Mouse (Mus musculus) heart, embryonic 13.5 days (tissue): ENCODE data around the gene Taar8b. TPM values are rescaled to one million over a fixed set of nuclear protein-coding genes. Genes with fewer than 3 reads are reported as not detected.
"Not testable (repeated sequence)": the region's sequence is repeated elsewhere in the genome, so short reads cannot be mapped to it uniquely, and the experiment has no call there.

Experiments used
- ATAC-seq: fragments of 200-750 bp; cut with Nextera tagmentation; 2 replicates; pipeline ENCODE4 v1.8.0; 2017; ENCODE audit warnings: moderate TSS enrichment; ENCODE audit not compliant: insufficient number of reproducible peaks, low FRiP score, low TSS enrichment; ENCODE audit errors: extremely low read depth
- H3K27ac ChIP-seq: fragments of 300-500 bp; sonication (generic); replicated peaks from 2 replicates; pipeline ENCODE4 v1.5.1; 2015; ENCODE audit warnings: moderate library complexity, mild to moderate bottlenecking, inconsistent platforms
- H3K27me3 ChIP-seq: fragments of 300-500 bp; sonication (generic); replicated peaks from 2 replicates; pipeline ENCODE4 v1.6.1; 2015; ENCODE audit warnings: mild to moderate bottlenecking, inconsistent platforms
- H3K36me3 ChIP-seq: fragments of 300-500 bp; sonication (generic); 2 replicates; pipeline ENCODE4 v1.6.1; 2015; ENCODE audit warnings: mild to moderate bottlenecking, inconsistent platforms
- H3K4me1 ChIP-seq: fragments of 300-500 bp; sonication (generic); 2 replicates; pipeline ENCODE4 v1.6.1; 2015; ENCODE audit warnings: inconsistent platforms
- H3K4me2 ChIP-seq: fragments of 300-500 bp; sonication (generic); 2 replicates; pipeline ENCODE4 v1.6.1; 2015; ENCODE audit warnings: inconsistent platforms, mild to moderate bottlenecking, moderate library complexity
- H3K4me3 ChIP-seq: fragments of 300-500 bp; sonication (generic); 2 replicates; pipeline ENCODE4 v1.5.1; 2015; ENCODE audit warnings: moderate library complexity, mild to moderate bottlenecking, inconsistent platforms
- H3K9ac ChIP-seq: fragments of 300-500 bp; sonication (generic); 2 replicates; pipeline ENCODE4 v1.6.1; 2015; ENCODE audit warnings: inconsistent platforms, mild to moderate bottlenecking, moderate library complexity
- H3K9me3 ChIP-seq: fragments of 300-500 bp; sonication (generic); 2 replicates; pipeline ENCODE4 v1.6.1; 2016; ENCODE audit warnings: inconsistent platforms
- WGBS: fragments of 180-500 bp; shearing (Covaris S2); methylation state at CpG from one replicate; pipeline ENCODE4 v1.1.7; 2015; ENCODE audit warnings: mixed read lengths; 5-methylcytosine and 5-hydroxymethylcytosine counted together
- polyA plus RNA-seq: library from polyadenylated mRNA; unstranded; fragments of >200 nt; fragmentation: Nextera tagmentation; extraction: Ambion mirVana; gene quantifications from 2 replicates; pipeline ENCODE4 v1.2.1, GENCODE M21; 2015

Gene Taar8b
- polyA plus RNA-seq: not detected in 2 replicates

DNA sequence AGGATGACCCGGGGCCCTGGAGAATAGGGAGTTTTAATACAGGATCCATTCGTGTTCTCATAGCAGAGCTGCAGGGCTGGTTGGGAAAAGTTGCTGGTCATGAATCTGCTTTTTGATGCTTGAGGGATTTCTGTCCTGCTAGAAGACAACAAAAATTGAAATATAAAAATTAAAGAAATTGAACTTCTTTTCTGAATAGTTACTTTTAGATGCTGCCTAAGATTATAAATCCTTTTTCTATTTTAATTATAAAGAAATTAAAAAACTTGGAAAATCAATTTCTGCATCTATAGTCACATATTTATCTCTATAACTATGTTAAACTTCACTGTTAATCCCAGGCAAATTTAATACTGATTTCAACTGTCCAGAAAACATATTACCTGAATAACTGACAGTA is at the start of gene Taar8b:
TSS of gene Taar8b (minus strand) at position 101 of the 400 bp plus-strand sequence.
- no peak within 1 kb of the TSS for H3K4me3 ChIP-seq
- H3K4me1 ChIP-seq: no peaks in the 10 kb centered on the region
- WGBS: 64% methylated on average over 2 of the region's 2 CpGs
- H3K27me3 ChIP-seq: no peaks in the 10 kb centered on the region
- ATAC-seq: no peak
- no peaks in the 10 kb centered on the region for H3K9me3 ChIP-seq
- no peaks in the 10 kb centered on the region for H3K36me3 ChIP-seq
- no peak within 1 kb of the TSS for H3K4me2 ChIP-seq
- no peak within 1 kb of the TSS for H3K9ac ChIP-seq
- H3K27ac ChIP-seq: no peak within 1 kb of the TSS

DNA sequence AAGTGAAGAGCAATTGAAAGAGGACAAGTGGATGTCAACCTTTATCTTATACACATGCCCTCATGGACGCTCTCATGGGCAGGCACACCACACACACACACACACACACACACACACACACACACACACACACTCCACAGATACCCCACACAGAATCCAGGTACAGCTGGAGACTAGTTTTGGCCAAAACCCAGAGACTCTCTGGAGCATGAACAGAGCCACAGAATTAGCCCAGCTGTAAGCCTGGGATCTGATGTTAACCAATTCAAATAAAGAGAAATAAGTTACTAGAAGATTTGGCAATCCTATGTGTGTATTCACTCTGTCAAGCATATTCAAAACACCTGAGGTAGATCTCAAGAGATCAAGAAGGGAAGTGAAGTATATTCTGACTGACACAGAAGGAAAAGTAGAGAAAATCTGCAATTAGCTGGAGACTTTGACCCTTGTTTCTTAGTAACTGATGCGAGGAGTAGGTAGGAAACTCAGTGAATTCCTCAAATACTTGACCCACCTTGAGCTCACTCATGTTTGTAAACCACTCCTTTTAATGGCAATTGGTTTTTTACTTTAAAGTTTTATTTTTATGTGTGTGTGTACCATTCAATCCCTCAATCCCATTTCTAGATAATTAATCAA is 46.6 kb upstream of the Taar8b start:
- Histone ChIP-seq H3K27ac (no peak overlapping the region), H3K4me1 (peaks cover 7% of the 10 kb centered on the region), H3K36me3 (no peaks in the 10 kb centered on the region), H3K9ac (no peak overlapping the region), H3K4me2 (no peak overlapping the region), H3K4me3 (no peak overlapping the region), H3K27me3 (no peaks in the 10 kb centered on the region), H3K9me3 (no peaks in the 10 kb centered on the region)
- no peak for ATAC-seq
- WGBS: 53% methylated on average over 2 of the region's 2 CpGs

DNA sequence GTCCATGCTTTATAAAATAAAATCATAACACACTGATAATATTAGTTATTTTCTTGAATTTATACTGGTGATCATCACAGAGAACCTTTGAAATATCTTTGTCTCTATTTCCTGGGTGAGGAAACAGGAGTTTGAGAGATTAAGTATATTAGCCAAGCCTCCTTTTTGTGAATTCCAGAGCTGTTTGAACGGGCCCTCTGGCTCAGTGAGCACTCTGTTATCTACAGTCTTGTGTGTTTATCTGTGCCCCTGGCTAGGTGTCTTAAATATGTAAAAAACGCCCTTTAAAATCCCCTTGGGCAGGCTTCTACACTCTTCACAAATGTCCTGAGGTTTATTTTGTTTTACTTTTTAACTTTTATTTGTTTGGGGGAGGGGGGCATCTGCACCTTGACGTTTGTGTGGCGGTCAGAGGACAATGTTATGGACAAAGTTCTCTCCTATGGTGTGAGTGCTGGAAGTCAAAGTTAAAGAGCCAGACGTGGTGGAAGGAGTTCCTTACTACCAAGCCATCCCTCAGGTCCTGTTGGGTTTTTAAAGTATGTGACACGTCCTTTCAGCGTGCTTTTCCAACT is 42.1 kb upstream of the Taar8b start:
- peaks cover 20% of the 10 kb centered on the region for H3K4me1 ChIP-seq
- no peak overlapping the region for H3K4me3 ChIP-seq
- 35% methylated on average over 7 of the region's 7 CpGs for WGBS
- ATAC-seq: no peak
- H3K4me2 ChIP-seq: no peak overlapping the region
- no peaks in the 10 kb centered on the region for H3K9me3 ChIP-seq
- no peak overlapping the region for H3K9ac ChIP-seq
- no peaks in the 10 kb centered on the region for H3K36me3 ChIP-seq
- H3K27ac ChIP-seq: no peak overlapping the region
- no peaks in the 10 kb centered on the region for H3K27me3 ChIP-seq

DNA sequence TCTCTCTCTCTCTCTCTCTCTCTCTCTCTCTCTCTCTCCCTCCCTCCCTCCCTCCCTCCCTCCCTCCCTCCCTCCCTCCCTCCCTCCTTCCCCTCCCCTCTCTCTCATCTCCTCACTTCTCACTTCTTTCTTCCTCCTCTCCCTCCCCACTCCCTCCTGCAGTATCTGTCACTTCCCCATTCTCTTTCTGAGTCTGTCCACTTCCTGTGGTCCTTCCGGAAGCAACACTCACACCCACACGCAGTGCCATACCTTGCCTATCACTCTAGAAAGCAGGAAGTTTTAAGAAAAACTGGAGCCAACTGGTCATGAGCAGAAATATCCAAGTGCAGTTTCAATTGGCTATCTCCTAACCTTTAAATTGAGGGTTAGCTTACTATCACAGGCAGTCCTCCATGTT is 41.0 kb upstream of the Taar8b start:
- Histone ChIP-seq H3K27ac (no peak overlapping the region), H3K4me1 (peaks cover 20% of the 10 kb centered on the region), H3K4me2 (no peak overlapping the region), H3K9me3 (no peaks in the 10 kb centered on the region), H3K4me3 (no peak overlapping the region), H3K9ac (no peak overlapping the region), H3K36me3 (no peaks in the 10 kb centered on the region), H3K27me3 (no peaks in the 10 kb centered on the region)
- ATAC-seq: no peak
- WGBS: 14% methylated on average over 2 of the region's 2 CpGs

DNA sequence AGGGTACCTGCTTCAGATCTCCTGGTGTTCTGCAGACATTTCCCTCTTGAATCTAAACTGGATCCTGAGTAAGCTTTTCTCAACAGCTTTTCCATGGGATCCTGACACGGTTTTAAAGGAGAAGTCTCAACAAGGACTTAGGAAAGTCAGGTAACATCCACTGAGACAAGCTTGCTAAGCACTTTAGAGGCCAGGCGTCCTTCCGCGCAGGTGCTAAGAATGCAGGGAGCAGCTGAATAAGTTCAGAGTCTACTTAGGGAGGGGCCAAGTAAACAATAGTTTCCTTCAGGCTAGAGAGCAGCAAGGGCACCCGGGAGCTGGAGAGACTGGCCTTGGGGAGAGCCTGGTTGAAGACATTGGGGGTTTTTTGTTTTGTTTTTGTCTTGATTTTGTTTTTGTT is 40.2 kb upstream of the Taar8b start:
- H3K27ac ChIP-seq: 0 out of 2 replicates have a peak overlapping the region, but pooled peaks have one; percentile 20
- peak overlapping the region; percentile 71; the same call in 1 of the 2 replicates for H3K9ac ChIP-seq
- ATAC-seq: no peak
- WGBS: 15% methylated on average over 5 of the region's 5 CpGs
- H3K4me2 ChIP-seq: peak overlapping the region; percentile 60
- H3K9me3 ChIP-seq: no peaks in the 10 kb centered on the region
- no peaks in the 10 kb centered on the region for H3K36me3 ChIP-seq
- H3K4me3 ChIP-seq: no peak overlapping the region
- H3K27me3 ChIP-seq: no peaks in the 10 kb centered on the region
- H3K4me1 ChIP-seq: peaks cover 20% of the 10 kb centered on the region

DNA sequence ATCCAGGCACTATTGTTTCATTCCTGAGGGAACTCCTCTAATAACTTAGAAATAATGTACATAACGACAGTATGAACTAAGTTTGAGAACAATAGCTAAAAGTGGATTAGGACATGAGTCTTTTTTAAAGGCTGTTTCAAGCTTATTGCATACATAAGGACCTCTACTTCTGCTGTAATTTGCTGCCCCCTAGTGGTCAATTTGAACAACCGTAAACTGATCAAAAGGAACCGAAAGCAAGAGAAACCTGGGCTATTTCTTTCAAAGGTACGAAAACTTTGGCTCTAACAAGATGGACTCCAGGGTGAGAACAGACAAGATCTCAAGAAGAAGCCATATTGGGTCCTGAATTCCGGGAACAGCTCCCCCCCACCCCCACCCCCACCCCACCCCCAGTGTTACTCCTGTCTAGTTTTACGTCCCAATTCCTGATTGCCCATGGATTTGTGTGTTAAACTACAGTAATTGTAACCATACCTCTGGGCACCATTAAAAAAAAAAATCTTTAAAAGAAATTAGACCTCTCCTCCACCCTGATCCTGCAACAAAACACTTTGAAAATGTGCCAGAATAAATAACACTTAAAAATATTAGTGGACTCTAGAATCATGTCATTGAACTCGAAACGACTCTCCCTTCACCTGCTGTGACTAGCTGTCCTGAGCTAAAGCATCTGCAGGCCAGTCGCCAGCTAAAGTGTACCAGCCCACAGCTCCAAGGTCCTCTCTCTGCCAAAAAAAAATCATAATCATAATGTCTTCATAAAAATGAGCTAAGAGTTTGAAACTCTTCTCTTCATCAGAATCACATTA is 39.6 kb upstream of the Taar8b start:
- no peaks in the 10 kb centered on the region for H3K27me3 ChIP-seq
- peaks cover 20% of the 10 kb centered on the region for H3K4me1 ChIP-seq
- peak overlapping the region; percentile 60 for H3K4me2 ChIP-seq
- H3K9me3 ChIP-seq: no peaks in the 10 kb centered on the region
- no peak overlapping the region for H3K27ac ChIP-seq
- H3K9ac ChIP-seq: peak overlapping the region; percentile 71
- H3K4me3 ChIP-seq: peak overlapping the region; percentile 45
- no peak for ATAC-seq
- no peaks in the 10 kb centered on the region for H3K36me3 ChIP-seq
- WGBS: 21% methylated on average over 9 of the region's 9 CpGs

DNA sequence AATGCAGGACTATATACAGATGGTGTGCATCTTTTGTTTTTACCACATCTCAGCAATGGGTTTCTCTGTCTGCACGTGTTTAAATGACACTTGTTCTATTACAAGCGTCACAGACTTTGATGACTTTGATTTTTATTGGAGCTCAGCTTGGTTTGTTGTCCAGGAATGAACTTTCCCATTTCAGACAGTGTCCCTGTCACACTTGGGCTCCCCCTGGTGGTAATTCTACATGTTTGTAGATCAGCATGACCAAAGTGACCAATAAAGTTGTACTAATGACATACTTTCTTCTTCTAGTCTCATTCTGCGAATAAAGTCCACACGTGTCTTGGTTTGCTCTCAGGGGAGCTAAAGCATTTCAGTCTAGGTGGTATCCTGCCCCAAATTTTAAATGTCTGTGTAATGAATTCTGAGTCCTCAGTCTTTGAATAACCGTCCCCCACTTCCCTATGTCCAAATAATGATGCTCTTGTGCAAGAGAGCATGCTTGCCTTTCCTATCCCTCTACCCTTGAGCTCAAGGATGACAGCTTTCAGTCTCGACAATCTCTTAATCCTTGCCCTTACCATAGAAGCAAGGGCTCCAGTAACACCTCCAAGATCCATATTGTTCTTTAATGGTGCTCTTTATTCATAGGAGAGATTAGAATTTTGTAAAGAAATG is 19.2 kb upstream of the Taar8b start:
- Histone ChIP-seq H3K27me3 (no peaks in the 10 kb centered on the region), H3K4me1 (no peaks in the 10 kb centered on the region), H3K9ac (no peak overlapping the region), H3K27ac (no peak overlapping the region), H3K4me2 (no peak overlapping the region), H3K36me3 (no peaks in the 10 kb centered on the region), H3K4me3 (no peak overlapping the region), H3K9me3 (peaks cover 14% of the 10 kb centered on the region; the same call in 1 of the 2 replicates)
- 41% methylated on average over 6 of the region's 6 CpGs for whole genome bisulfite sequencing
- no peak for ATAC-seq

DNA sequence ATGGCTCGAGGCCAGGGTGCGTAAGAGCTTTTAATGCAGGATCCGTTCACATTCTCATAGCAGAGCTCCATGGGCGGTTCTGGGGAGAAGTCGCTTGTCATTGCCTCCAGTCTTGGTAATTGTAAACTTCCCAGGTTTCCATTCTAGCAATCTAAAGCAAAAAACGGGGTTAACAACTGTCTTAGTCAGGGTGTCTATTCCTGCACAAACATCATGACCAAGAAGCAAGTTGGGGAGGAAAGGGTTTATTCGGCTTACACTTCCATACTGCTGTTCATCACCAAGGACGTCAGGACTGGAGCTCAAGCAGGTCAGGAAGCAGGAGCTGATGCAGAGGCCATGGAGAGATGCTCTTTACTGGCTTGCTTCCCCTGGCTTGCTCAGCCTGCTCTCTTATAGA is 17.3 kb upstream of the Taar8b start, which contains the start of gene Taar9:
TSS of gene Taar9 (minus strand) at position 101 of the 400 bp plus-strand sequence.
- H3K36me3 ChIP-seq, H3K4me2 ChIP-seq, ATAC-seq, H3K9me3 ChIP-seq, H3K4me1 ChIP-seq, H3K27ac ChIP-seq, H3K27me3 ChIP-seq, H3K9ac ChIP-seq, H3K4me3 ChIP-seq: not testable (repeated sequence)
- 76% methylated on average over 8 of the region's 8 CpGs for WGBS

DNA sequence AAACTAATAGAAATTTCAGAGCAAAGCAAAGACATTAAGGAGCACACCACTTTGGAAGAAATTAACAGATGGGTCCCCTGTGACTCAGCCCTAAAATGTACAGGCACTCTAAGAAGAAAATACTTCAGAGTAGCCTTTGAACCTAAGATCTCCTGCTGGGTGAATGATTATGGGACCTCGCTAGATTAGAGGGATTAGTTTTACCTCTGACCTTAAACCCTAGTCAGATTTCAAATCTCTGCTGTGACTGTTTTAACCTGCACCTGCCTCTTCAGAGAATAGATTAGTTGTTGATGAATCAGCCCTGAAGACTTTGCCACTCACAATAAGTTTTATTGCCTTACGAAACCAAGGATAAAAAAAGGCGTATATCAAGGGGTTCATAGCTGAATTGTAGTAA is 16.1 kb upstream of the Taar8b start:
- H3K9ac ChIP-seq: no peak overlapping the region
- no peak overlapping the region for H3K4me3 ChIP-seq
- no peaks in the 10 kb centered on the region for H3K4me1 ChIP-seq
- no peak overlapping the region for H3K4me2 ChIP-seq
- no peaks in the 10 kb centered on the region for H3K36me3 ChIP-seq
- no peak overlapping the region for H3K27ac ChIP-seq
- WGBS: 67% methylated on average over 3 of the region's 3 CpGs
- no peaks in the 10 kb centered on the region for H3K27me3 ChIP-seq
- no peaks in the 10 kb centered on the region for H3K9me3 ChIP-seq
- ATAC-seq: no peak

DNA sequence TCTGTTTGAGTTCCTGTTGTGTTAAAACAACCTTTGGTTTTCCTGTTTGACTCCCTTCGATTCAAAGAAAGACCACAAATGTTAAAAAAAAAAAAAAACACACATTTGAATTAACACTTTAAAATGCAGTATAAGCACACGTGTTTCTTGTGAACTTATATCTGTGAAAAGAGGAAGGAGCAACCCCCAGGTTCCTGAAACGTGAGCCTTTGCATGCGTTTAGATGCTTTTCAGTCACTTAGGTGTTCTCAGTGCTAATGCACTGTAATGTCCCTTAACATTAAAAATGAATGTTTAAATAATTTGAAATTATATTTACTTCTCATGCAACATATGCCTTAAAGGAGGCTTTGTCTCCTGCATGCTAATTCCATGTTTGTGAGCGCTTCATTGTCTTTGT is 15.7 kb upstream of the Taar8b start:
- Histone ChIP-seq H3K9me3 (no peaks in the 10 kb centered on the region), H3K4me2 (no peak overlapping the region), H3K36me3 (no peaks in the 10 kb centered on the region), H3K4me1 (no peaks in the 10 kb centered on the region), H3K27me3 (no peaks in the 10 kb centered on the region), H3K9ac (no peak overlapping the region), H3K4me3 (no peak overlapping the region), H3K27ac (no peak overlapping the region)
- no peak for ATAC-seq
- WGBS: 61% methylated on average over 5 of the region's 5 CpGs

DNA sequence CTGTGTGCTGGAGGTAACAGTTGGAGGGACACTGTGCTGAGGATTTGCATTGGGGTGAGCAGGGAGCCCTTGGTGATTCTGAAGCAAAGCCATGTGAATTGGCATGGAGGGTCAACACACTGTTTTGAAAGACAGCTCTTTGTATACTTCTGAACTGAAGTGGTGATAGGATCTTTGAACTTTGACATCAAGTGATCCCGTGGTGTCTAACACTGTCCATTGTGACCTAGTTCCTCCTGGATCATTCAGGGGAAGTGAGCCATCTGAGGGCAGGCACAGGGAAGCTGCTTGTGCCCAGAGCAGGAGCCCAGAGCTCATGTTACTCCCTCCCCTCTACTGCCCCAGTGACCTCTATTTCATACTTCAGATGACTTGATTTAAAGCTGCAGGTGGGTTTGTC is 11.2 kb upstream of the Taar8b start:
- H3K27ac ChIP-seq, H3K4me1 ChIP-seq, H3K4me2 ChIP-seq, ATAC-seq, H3K36me3 ChIP-seq, H3K27me3 ChIP-seq, H3K9me3 ChIP-seq, H3K9ac ChIP-seq, H3K4me3 ChIP-seq: not testable (repeated sequence)
- 39% methylated on average over 1 of the region's 1 CpGs for WGBS
